Mouse (Mus musculus) neutrophil, adult 5-6 weeks (primary cell): ENCODE measurements around the gene Hspa1l. TPM values are rescaled to one million over a fixed set of nuclear protein-coding genes. Genes with fewer than 3 reads are reported as not detected.
A peak's percentile ranks its signal among the peaks of the same experiment; 100 is the strongest.
"Not testable (repeated sequence)": the region's sequence is repeated elsewhere in the genome, so short reads cannot be mapped to it uniquely, and the experiment has no call there.

Experiments
- ATAC-seq: fragments of 151-379, 151-347 bp; 2 replicates; pipeline ENCODE4 v1.8.0; 2017; ENCODE audit warnings: mild to moderate bottlenecking, moderate TSS enrichment; ENCODE audit not compliant: insufficient number of reproducible peaks, poor library complexity, low FRiP score, severe bottlenecking; ENCODE audit errors: extremely low read depth
- total RNA-seq: library from RNA; stranded (forward); fragments of 200-1000 nt; gene quantifications from 2 replicates; pipeline ENCODE4 v1.2.3, GENCODE M21; 2017

The Hspa1l gene
- total RNA-seq = not detected in 2 replicates

- ATAC-seq = peak; percentile 86
Measured at GRCm38 (mm10) chr17:34972069-34972749, at the start of gene Hspa1l, which contains the start of gene Hspa1a. Gene Hspa1l (plus strand): TSS chr17:34972703. Gene Hspa1a (minus strand): TSS chr17:34972156.

DNA sequence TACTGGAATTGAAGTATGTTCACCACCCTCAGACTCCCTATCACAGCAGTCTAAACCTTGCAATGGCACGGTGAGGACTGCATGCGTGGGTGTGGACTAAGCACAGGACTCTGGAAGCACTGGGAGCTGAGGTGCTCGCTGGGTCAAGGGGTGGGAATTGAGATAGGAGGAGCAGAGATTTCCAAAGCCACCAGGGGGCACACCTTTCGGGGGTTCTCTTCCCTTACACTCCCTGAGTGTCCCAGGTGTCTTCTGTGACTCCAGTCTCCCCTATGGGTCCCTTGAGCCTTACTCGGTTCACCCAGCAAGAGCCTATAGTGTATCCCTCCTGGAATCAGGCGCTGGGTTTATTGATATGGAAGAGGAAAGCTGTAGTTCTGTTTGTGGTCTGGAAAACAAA, 49.6 kb upstream of the Hspa1l start:
- ATAC-seq = no peak

DNA sequence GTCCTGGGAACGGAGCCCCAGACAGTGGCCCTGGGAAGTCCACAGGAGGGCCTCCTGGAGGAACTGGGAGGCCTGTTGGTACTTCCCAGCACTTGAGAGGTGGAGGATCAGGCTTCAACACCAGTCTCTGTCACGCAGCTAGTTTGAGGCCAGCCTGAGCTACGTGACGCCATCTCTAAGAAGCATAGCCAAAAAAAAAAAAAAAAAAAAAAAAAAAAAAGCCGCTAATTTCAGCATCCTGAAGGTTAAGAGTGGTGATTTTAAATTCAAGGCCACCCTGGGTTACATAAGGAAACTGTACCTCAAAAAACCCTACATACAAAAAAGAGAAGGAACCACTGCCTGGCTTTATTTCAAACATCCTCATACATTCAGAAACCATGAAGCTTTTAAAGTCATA, 48.2 kb upstream of the Hspa1l start:
- ATAC-seq = no peak

DNA sequence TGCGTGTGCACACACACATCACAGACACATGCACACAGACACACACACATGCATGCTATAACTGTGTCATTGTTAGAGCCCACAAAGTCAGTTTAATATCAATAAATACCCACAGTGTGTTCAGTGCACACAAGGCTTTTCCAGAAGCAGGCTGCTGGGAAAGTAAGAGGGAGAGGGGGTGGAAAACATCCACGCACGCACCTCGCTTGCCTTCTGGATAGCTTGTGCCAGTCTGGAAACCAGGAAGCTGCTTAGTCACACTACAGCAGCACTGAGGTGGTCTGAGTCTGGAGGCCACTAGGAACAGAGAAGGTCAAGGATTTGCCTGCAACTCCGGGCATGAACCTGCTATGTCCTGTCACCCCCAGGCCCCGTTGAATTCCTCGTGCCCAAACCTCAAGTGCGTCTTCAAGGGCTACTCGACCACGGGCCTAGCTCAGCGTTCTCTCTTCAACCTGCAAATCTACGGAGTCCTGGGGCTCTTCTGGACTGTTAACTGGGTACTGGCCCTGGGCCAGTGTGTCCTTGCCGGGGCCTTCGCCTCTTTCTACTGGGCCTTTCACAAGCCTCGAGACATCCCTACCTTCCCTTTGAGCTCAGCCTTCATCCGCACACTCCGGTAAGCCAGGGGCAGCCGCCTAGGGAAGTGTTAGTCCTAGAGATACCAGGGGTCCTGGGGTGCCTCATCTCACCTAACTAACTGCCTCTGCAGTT, 45.0 kb upstream of the Hspa1l start:
- no peak for ATAC-seq

GRCm38 (mm10) chr17:34928841-34929240, 43.7 kb upstream of the Hspa1l start:
- ATAC-seq = no peak

DNA sequence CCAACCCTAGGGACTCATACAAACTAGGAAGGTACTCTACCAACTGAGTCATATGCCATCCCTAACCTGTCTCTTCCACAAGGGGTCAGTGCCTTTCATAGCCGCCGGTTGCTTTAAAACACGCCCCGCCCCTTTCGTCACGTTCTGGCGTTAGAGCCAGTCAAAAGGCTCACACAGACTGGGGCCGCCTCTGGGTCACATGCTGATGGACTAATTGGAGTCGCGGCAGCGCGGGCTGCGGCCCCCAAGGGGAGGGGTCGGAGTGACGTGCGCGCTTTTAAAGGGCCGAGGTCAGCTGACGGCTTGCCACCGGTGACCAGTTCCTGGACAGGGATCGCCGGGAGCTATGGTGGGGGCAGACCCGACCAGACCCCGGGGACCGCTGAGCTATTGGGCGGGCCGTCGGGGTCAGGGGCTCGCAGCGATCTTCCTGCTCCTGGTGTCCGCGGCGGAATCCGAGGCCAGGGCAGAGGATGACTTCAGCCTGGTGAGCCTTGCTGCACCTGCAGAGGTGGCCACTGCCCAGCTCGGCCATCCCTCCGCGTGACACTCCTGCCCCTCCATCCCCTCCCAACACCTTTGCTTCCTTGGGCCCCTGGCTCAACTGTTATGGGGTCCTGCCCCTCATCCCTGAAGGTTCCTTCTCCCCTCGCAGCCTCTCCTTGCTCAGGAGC, 41.3 kb upstream of the Hspa1l start, which contains the start of gene Neu1:
Gene Neu1 (plus strand): TSS at position 193 of the 674 bp plus-strand sequence.
- ATAC-seq = peak; percentile 92

GRCm38 (mm10) chr17:34931735-34932098, 40.8 kb upstream of the Hspa1l start:
- ATAC-seq = no peak

DNA sequence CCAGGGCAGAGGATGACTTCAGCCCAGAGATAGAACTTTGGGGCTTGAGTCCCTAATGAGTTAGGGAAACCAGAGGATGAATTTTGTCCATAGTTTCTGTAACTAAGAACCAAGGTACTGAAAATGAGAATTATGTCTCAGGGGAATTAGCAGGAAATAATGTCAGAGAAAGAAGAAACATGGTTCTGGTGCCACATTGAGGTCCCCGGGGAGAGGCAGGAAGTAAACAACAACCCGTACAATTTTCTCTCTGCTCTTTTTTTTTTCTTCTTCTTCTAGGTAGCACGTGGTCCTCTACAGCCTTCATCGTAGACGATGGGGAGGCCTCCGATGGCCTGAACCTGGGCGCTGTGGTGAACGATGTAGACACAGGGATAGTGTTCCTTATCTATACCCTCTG, 40.2 kb upstream of the Hspa1l start:
- no peak for ATAC-seq

GRCm38 (mm10) chr17:34934031-34934430, 38.5 kb upstream of the Hspa1l start:
- ATAC-seq = no peak

DNA sequence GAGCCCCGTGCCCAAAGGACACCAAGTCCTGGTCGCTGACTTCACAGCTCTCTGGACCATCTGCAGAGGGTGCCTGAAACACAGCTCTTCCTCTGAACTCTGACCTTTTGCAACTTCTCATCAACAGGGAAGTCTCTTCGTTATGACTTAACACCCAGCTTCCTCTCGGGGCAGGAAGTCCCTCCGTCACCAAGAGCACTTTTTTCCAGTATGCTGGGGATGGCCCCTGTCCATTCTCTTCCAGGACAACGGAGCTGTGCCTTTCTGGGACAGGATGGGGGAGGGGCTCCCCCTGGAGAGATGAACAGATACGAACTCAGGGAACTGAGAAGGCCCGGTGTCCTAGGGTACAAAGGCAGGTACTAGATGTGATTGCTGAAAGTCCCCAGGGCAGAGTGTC, 37.7 kb upstream of the Hspa1l start:
- ATAC-seq = peak; percentile 44

DNA sequence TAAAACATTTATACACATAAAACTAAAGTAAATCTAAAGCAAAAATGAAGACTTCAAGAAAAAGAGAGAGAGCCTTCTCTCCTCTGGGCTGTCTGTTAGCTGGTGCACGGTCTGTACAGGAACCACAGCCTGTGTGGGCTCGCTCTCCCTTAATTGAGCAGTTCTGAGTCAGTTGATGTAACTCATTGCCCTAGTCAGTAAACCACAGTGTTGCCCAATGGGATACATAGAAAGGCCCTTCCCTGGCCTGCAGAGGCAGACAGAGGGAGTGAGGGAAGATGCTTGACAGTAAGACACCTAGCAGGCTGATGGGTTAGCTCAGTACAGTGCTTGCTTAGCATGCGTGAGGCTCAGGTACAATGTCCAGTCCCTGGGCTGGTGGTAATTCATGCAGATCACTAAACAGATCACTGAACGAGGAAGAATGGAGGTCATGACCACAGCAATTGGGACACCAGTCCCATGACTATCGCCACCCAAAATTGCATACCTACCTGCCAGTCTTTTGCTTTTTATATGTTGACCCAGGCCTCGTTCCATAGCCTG, 34.5 kb upstream of the Hspa1l start:
- peak; percentile 50 for ATAC-seq

DNA sequence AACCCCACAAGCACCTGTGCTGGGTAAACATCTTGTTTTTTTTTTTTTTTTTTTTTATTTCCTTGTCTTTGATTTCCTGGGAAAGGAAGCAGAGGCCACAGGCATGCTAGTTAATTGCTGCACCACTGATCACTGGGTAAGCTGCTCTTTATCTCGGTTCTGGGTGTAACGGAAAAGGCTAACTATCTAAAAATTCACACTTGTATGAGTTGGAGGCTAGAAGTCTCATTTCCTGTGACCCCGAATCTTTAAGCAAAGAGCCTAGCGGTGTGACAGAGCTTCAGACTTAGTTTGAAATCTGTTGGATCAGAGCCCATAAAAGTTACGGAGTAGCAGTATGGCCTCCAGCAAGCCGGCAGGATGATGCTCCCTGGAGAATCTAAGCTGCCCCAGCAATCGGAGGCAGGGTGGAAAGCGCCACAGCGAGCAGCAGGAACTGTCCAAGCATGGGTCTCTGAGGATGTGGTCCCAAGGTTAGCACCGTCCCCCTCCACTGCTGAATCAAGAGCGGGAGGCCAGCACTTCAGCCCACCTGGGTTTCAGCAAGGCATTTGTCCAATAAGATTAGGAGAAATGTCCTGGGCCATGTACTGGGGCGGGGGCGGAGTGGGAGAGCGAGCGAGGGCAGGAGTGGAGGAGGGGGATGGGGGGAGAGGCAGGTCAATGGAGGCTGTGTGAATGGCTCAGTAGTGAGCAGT, 31.0 kb upstream of the Hspa1l start:
- no peak for ATAC-seq

- no peak for ATAC-seq
Measured at GRCm38 (mm10) chr17:34943128-34943815, 29.2 kb upstream of the Hspa1l start.

GRCm38 (mm10) chr17:34944362-34944761, 28.1 kb upstream of the Hspa1l start:
- no peak for ATAC-seq

DNA sequence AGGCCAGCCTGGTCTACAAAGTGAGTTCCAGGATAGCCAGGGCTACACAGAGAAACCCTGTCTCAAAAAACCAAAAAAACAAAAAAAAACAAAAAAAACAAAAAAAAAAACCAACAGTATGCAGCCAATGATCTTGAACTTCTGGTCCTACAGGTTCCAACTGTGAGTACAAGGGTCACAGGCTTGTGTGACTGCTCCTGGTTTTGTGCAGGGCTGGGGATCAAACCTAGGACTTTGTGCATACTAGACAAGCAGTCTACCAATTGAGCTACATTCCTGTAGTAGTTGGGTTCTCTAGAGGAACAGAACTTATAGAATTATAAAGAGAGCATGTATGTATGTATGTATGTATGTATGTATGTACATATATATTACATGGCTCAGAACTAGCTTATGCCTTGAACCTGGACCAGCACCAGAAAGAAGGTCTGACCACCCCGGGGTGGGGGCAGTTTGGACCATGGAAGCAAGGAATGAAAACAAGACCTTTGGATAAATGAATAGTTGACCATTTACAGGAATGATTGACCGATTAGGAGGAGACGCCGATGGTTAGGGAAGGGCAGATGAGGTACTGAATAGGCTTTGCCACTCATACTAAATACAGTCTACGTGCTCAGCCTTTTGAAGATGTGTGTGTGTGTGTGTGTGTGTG, 25.9 kb upstream of the Hspa1l start:
- ATAC-seq = no peak

GRCm38 (mm10) chr17:34947606-34948005, 24.9 kb upstream of the Hspa1l start:
- peak; percentile 37; the same call in 1 of the 2 replicates for ATAC-seq

- not testable (repeated sequence) for ATAC-seq
Measured at GRCm38 (mm10) chr17:34948721-34949552, 23.6 kb upstream of the Hspa1l start.
